In the genomic region with DNA sequence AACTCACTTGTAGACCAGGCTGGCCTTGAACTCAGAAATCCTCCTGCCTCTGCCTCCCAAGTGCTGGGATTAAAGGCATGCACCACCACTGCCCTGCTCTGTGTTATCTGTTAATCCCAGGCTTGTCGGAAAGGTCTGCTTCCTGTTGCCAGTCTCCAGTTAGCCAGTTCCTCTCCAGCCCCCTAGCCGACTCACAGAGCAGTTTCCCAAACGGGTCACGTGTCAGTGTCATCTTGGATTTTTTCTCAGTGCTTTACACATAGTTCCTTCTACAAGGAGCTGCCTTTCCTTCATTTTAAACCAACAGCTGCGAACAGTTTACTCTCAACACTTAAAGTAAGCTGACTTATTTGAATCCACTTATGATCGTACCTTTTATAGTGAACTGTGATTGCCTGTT, we compare ENCODE assay signal across 12 mouse cellular contexts. TPM values are rescaled to one million over a fixed set of nuclear protein-coding genes. Genes with fewer than 3 reads are reported as not detected.
DNase-seq lines count a peak whose midpoint lies in the region; ATAC-seq and TF ChIP-seq lines count a peak whose summit lies in the region.
"Had no signal": no experiment of that assay in that cellular context is flagged by ENCODE, and none has a peak within 500 bp of the region (broad histone marks: within the 10 kb centered on the region; RNA-seq: fewer than 3 reads in every experiment).

No protein-coding gene starts in this region.

- H3K79me2 ChIP-seq in myocyte (ENCODE audit: control insufficient read depth, insufficient read depth), result peaks cover 41% of the 10 kb centered on the region

- H3K9me3 ChIP-seq in forebrain, embryonic 13.5 days (replicated peaks), result no peaks in the 10 kb centered on the region
- no peaks in the 10 kb centered on the region for H3K9me3 ChIP-seq in forebrain, postnatal 0 days (ENCODE audit: low read length)
- H3K9me3 ChIP-seq in lung, embryonic 15.5 days, result no peaks in the 10 kb centered on the region
- H3K9me3 ChIP-seq in intestine, embryonic 14.5 days (ENCODE audit: control insufficient read depth, low read length), result no peaks in the 10 kb centered on the region
- H3K9me3 ChIP-seq: forebrain, embryonic 15.5 days had no signal

- no peak overlapping the region for H3K27ac ChIP-seq in forebrain, embryonic 13.5 days
- no peak overlapping the region for H3K27ac ChIP-seq in forebrain, postnatal 0 days (ENCODE audit: low read depth, low read length)
- H3K27ac ChIP-seq in lung, embryonic 15.5 days, result no peak overlapping the region
- no peak overlapping the region for H3K27ac ChIP-seq in intestine, embryonic 14.5 days (ENCODE audit: low read depth)

- peaks cover 31% of the 10 kb centered on the region for H3K4me1 ChIP-seq in forebrain, embryonic 13.5 days
- H3K4me1 ChIP-seq in forebrain, postnatal 0 days (ENCODE audit: insufficient read depth), result 0 out of 2 replicates have a peak, but pooled peaks cover 5% of the 10 kb centered on the region
- H3K4me1 ChIP-seq in lung, embryonic 15.5 days, result peaks cover 47% of the 10 kb centered on the region
- H3K4me1 ChIP-seq in lung, adult 2 months (ENCODE audit: control insufficient read depth, insufficient read depth, low read length), result peaks cover 3% of the 10 kb centered on the region; the same call in 1 of the 2 replicates
- H3K4me1 ChIP-seq in intestine, embryonic 14.5 days (replicated peaks; ENCODE audit: control insufficient read depth, insufficient read depth, low read length), result peaks cover 41% of the 10 kb centered on the region; the same call in 1 of the 2 replicates

- H3K9ac ChIP-seq in forebrain, embryonic 13.5 days, result no peak overlapping the region
- no peak overlapping the region for H3K9ac ChIP-seq in forebrain, postnatal 0 days
- no peak overlapping the region for H3K9ac ChIP-seq in lung, embryonic 15.5 days
- H3K9ac ChIP-seq in intestine, embryonic 14.5 days (ENCODE audit: low read length), result no peak overlapping the region

- ATAC-seq in forebrain, embryonic 13.5 days, result no peak
- ATAC-seq in forebrain, postnatal 0 days, result no peak
- ATAC-seq in lung, embryonic 15.5 days (ENCODE audit: borderline replicate concordance, extremely low read depth, low FRiP score, low TSS enrichment), result no peak
- no peak for ATAC-seq in intestine, embryonic 14.5 days (replicated peaks; ENCODE audit: low FRiP score, low TSS enrichment, low read depth)
- ATAC-seq: forebrain, embryonic 15.5 days had no signal

- no peak for TF ChIP-seq POLR2A in lung, adult 2 months (IDR thresholded peaks at IDR 0.05; ENCODE audit: borderline replicate concordance, extremely low read depth, low read depth, low read length)
- TF ChIP-seq POLR2A in myocyte (IDR thresholded peaks at IDR 0.05; ENCODE audit: insufficient read length, low read depth), result no peak

- no peak overlapping the region for H3ac ChIP-seq in myocyte (ENCODE audit: control insufficient read depth, insufficient read length)

- no peak for DNase-seq in forebrain, postnatal 0 days
- no peak for DNase-seq in lung, adult 2 months
- DNase-seq in intestine, embryonic 14.5 days (ENCODE audit: low spot score), result no peak
- no peak for DNase-seq in left cerebral cortex, postnatal 25 days (ENCODE audit: low spot score in 2 of 2)
- DNase-seq in adrenal gland, postnatal 4 days (ENCODE audit: low spot score in 2 of 2), result no peak
- DNase-seq: cerebellum, postnatal 10 days; kidney, postnatal 4 days had no signal

- H3K4me2 ChIP-seq in forebrain, embryonic 13.5 days, result 0 out of 2 replicates have a peak overlapping the region, but pooled peaks have one; percentile 18
- H3K4me2 ChIP-seq in forebrain, postnatal 0 days (ENCODE audit: low read depth), result no peak overlapping the region
- H3K4me2 ChIP-seq in lung, embryonic 15.5 days, result peak overlapping the region; percentile 25; the same call in 1 of the 2 replicates
- H3K4me2 ChIP-seq in intestine, embryonic 14.5 days (ENCODE audit: low read length), result peak overlapping the region; percentile 2; the same call in 1 of the 2 replicates
- H3K4me2 ChIP-seq in myocyte (ENCODE audit: low read depth), result peak overlapping the region; percentile 51

- intact Hi-C loops in left cerebral cortex, postnatal 25 days (cut with DNase I), result loop anchor here (5.0 kb wide), 1 partner anchor 503 kb away; a partner anchor contains a TSS

- no peak overlapping the region for H3K4me3 ChIP-seq in forebrain, embryonic 13.5 days
- no peak overlapping the region for H3K4me3 ChIP-seq in forebrain, postnatal 0 days (ENCODE audit: low read depth, low read length)
- no peak overlapping the region; the same call in 1 of the 2 replicates for H3K4me3 ChIP-seq in lung, embryonic 15.5 days
- H3K4me3 ChIP-seq in lung, adult 2 months (replicated peaks; ENCODE audit: extremely low read depth, low read depth, low read length), result no peak overlapping the region
- no peak overlapping the region for H3K4me3 ChIP-seq in intestine, embryonic 14.5 days (ENCODE audit: low read depth, low read length)
- peak overlapping the region; percentile 99 for H3K4me3 ChIP-seq in myocyte

- 88% methylated on average over 6 of the region's 6 CpGs for WGBS in forebrain, embryonic 13.5 days
- WGBS in forebrain, postnatal 0 days, result 88% methylated on average over 6 of the region's 6 CpGs
- 62% methylated on average over 6 of the region's 6 CpGs for WGBS in lung, embryonic 15.5 days
- 29% methylated on average over 6 of the region's 6 CpGs for WGBS in lung, adult 2 months
- WGBS in intestine, embryonic 14.5 days, result 73% methylated on average over 6 of the region's 6 CpGs

- peaks cover 7% of the 10 kb centered on the region; the same call in 1 of the 2 replicates for H3K27me3 ChIP-seq in forebrain, embryonic 13.5 days
- H3K27me3 ChIP-seq in forebrain, postnatal 0 days (ENCODE audit: insufficient read depth, low read length), result no peaks in the 10 kb centered on the region
- no peaks in the 10 kb centered on the region for H3K27me3 ChIP-seq in lung, embryonic 15.5 days
- H3K27me3 ChIP-seq in intestine, embryonic 14.5 days (replicated peaks; ENCODE audit: control insufficient read depth, insufficient read depth, low read length), result no peaks in the 10 kb centered on the region
- H3K27me3 ChIP-seq in myocyte (ENCODE audit: control insufficient read depth, insufficient read depth, insufficient read length), result no peaks in the 10 kb centered on the region
- H3K27me3 ChIP-seq: forebrain, embryonic 15.5 days had no signal

- TF ChIP-seq CTCF in forebrain, postnatal 0 days (IDR thresholded peaks at IDR 0.05; ENCODE audit: low read depth), result no peak
- no peak for TF ChIP-seq CTCF in lung, adult 2 months (IDR thresholded peaks at IDR 0.05; ENCODE audit: insufficient read depth, low read length)

- no peaks in the 10 kb centered on the region for H3K36me3 ChIP-seq in forebrain, embryonic 13.5 days (ENCODE audit: poor library complexity, severe bottlenecking)
- no peaks in the 10 kb centered on the region for H3K36me3 ChIP-seq in forebrain, postnatal 0 days (ENCODE audit: insufficient read depth)
- no peaks in the 10 kb centered on the region for H3K36me3 ChIP-seq in lung, embryonic 15.5 days
- H3K36me3 ChIP-seq in intestine, embryonic 14.5 days (ENCODE audit: control insufficient read depth, insufficient read depth, low read length), result no peaks in the 10 kb centered on the region
- no peaks in the 10 kb centered on the region for H3K36me3 ChIP-seq in myocyte (ENCODE audit: control insufficient read depth, insufficient read depth)
- H3K36me3 ChIP-seq: forebrain, embryonic 15.5 days had no signal

RNA-seq across cellular contexts. Expression of a gene that starts 2.2 kb away (rescaled TPM):
- polyA plus RNA-seq in forebrain, embryonic 13.5 days (2015; fragmentation: Nextera tagmentation; extraction: Ambion mirVana), result 124 and 125 TPM in 2 replicates
- total RNA-seq in forebrain, postnatal 0 days (2014; rRNA removed), result 191 and 219 TPM in 2 replicates
- 122 and 129 TPM in 2 replicates for polyA plus RNA-seq in forebrain, postnatal 0 days (2015; fragmentation: Nextera tagmentation; extraction: Ambion mirVana)
- polyA plus RNA-seq in lung, embryonic 15.5 days (2015; fragmentation: Nextera tagmentation; extraction: Ambion mirVana), result 102 and 106 TPM in 2 replicates
- 101 and 140 TPM in 2 replicates for polyA plus RNA-seq in lung, adult 2 months (2012; rRNA removed)
- polyA plus RNA-seq in intestine, embryonic 14.5 days (2014; fragmentation: Nextera tagmentation; extraction: Ambion mirVana), result 124 and 144 TPM in 2 replicates
- polyA plus RNA-seq in myocyte (2012; fragmentation: generic; extraction: Trizol), result 90.1 TPM
- 100 to 1,000 TPM; 178 to 192 TPM for total RNA-seq in left cerebral cortex, postnatal 25 days (2021)
- 100 to 1,000 TPM; 225 to 226 TPM for total RNA-seq in adrenal gland, postnatal 4 days (2021)

RNA-seq across cellular contexts. Expression of a gene that starts 5.3 kb away (rescaled TPM):
- polyA plus RNA-seq in forebrain, embryonic 13.5 days (2015; fragmentation: Nextera tagmentation; extraction: Ambion mirVana), result 8.7 and 10.0 TPM in 2 replicates
- total RNA-seq in forebrain, postnatal 0 days (2014; rRNA removed), result 21.5 and 25.7 TPM in 2 replicates
- 19.2 and 23.5 TPM in 2 replicates for polyA plus RNA-seq in forebrain, postnatal 0 days (2015; fragmentation: Nextera tagmentation; extraction: Ambion mirVana)
- polyA plus RNA-seq in lung, embryonic 15.5 days (2015; fragmentation: Nextera tagmentation; extraction: Ambion mirVana), result 12.1 and 13.8 TPM in 2 replicates
- polyA plus RNA-seq in lung, adult 2 months (2012; rRNA removed), result 109 and 118 TPM in 2 replicates
- polyA plus RNA-seq in intestine, embryonic 14.5 days (2014; fragmentation: Nextera tagmentation; extraction: Ambion mirVana), result 11.0 and 13.5 TPM in 2 replicates
- polyA plus RNA-seq in myocyte (2012; fragmentation: generic; extraction: Trizol), result 7.2 TPM
- 10 to 100 TPM; 26.0 to 26.5 TPM for total RNA-seq in left cerebral cortex, postnatal 25 days (2021)
- total RNA-seq in adrenal gland, postnatal 4 days (2021), result 10 to 100 TPM; 11.2 to 11.7 TPM

RNA-seq across cellular contexts. Expression of a gene that starts 18.5 kb away (rescaled TPM):
- polyA plus RNA-seq in forebrain, embryonic 13.5 days (2015; fragmentation: Nextera tagmentation; extraction: Ambion mirVana), result 0.20 TPM in 1 of 2 replicates, not detected in the other
- 2.2 and 2.4 TPM in 2 replicates for total RNA-seq in forebrain, postnatal 0 days (2014; rRNA removed)
- polyA plus RNA-seq in forebrain, postnatal 0 days (2015; fragmentation: Nextera tagmentation; extraction: Ambion mirVana), result 0.72 and 1.0 TPM in 2 replicates
- 1.8 and 1.9 TPM in 2 replicates for polyA plus RNA-seq in lung, embryonic 15.5 days (2015; fragmentation: Nextera tagmentation; extraction: Ambion mirVana)
- polyA plus RNA-seq in lung, adult 2 months (2012; rRNA removed), result 33.3 and 38.9 TPM in 2 replicates
- polyA plus RNA-seq in intestine, embryonic 14.5 days (2014; fragmentation: Nextera tagmentation; extraction: Ambion mirVana), result 0.15 and 0.42 TPM in 2 replicates
- polyA plus RNA-seq in myocyte (2012; fragmentation: generic; extraction: Trizol), result not detected
- under 1 TPM; 0.46 to 0.92 TPM for total RNA-seq in left cerebral cortex, postnatal 25 days (2021)
- total RNA-seq in adrenal gland, postnatal 4 days (2021), result 1 to 10 TPM; 1.2 to 3.0 TPM

RNA-seq across cellular contexts. Expression of a gene that starts 28.2 kb away (rescaled TPM):
- polyA plus RNA-seq in forebrain, embryonic 13.5 days (2015; fragmentation: Nextera tagmentation; extraction: Ambion mirVana), result 0.20 TPM in 1 of 2 replicates, not detected in the other
- 0.62 and 2.8 TPM in 2 replicates for total RNA-seq in forebrain, postnatal 0 days (2014; rRNA removed)
- 1.5 and 1.7 TPM in 2 replicates for polyA plus RNA-seq in forebrain, postnatal 0 days (2015; fragmentation: Nextera tagmentation; extraction: Ambion mirVana)
- polyA plus RNA-seq in lung, embryonic 15.5 days (2015; fragmentation: Nextera tagmentation; extraction: Ambion mirVana), result 2.0 and 3.2 TPM in 2 replicates
- polyA plus RNA-seq in lung, adult 2 months (2012; rRNA removed), result 146 and 187 TPM in 2 replicates
- 1.7 and 1.8 TPM in 2 replicates for polyA plus RNA-seq in intestine, embryonic 14.5 days (2014; fragmentation: Nextera tagmentation; extraction: Ambion mirVana)
- not detected for polyA plus RNA-seq in myocyte (2012; fragmentation: generic; extraction: Trizol)
- 1 to 10 TPM in 1 of 2 experiments, under 1 TPM in 1; 0.94 to 1.5 TPM for total RNA-seq in left cerebral cortex, postnatal 25 days (2021)
- 1 to 10 TPM; 1.9 to 3.8 TPM for total RNA-seq in adrenal gland, postnatal 4 days (2021)

RNA-seq across cellular contexts. Expression of a gene that starts 32.5 kb away (rescaled TPM):
- not detected in 2 replicates for polyA plus RNA-seq in forebrain, embryonic 13.5 days (2015; fragmentation: Nextera tagmentation; extraction: Ambion mirVana)
- total RNA-seq in forebrain, postnatal 0 days (2014; rRNA removed), result not detected in 2 replicates
- polyA plus RNA-seq in forebrain, postnatal 0 days (2015; fragmentation: Nextera tagmentation; extraction: Ambion mirVana), result 0.13 TPM in 1 of 2 replicates, not detected in the other
- polyA plus RNA-seq in lung, embryonic 15.5 days (2015; fragmentation: Nextera tagmentation; extraction: Ambion mirVana), result 0.44 and 1.0 TPM in 2 replicates
- 14.1 and 19.8 TPM in 2 replicates for polyA plus RNA-seq in lung, adult 2 months (2012; rRNA removed)
- polyA plus RNA-seq in intestine, embryonic 14.5 days (2014; fragmentation: Nextera tagmentation; extraction: Ambion mirVana), result 0.75 and 1.1 TPM in 2 replicates
- polyA plus RNA-seq in myocyte (2012; fragmentation: generic; extraction: Trizol), result 0.07 TPM
- under 1 TPM in 1 of 2 experiments, not detected in 1; 0.34 TPM for total RNA-seq in left cerebral cortex, postnatal 25 days (2021)
- under 1 TPM in 1 of 2 experiments, not detected in 1; 0.31 TPM for total RNA-seq in adrenal gland, postnatal 4 days (2021)
- polyA plus RNA-seq: heart, embryonic 14.5 days had no signal

Comparison
In these comparisons a context has a peak if more than half of its experiments do, and no peak if none do; other contexts are left out.
1. RNA of a gene that starts 18.5 kb away (polyA plus RNA-seq): 33.3 to 38.9 TPM in lung, adult 2 months; 1.8 to 1.9 TPM in lung, embryonic 15.5 days, 0.72 to 1.0 TPM in forebrain, postnatal 0 days, 0.15 to 0.42 TPM in intestine, embryonic 14.5 days, 0.20 TPM in forebrain, embryonic 13.5 days and not detected in myocyte (single experiment); every median in the first group is over 10 times any median in the second.